Mouse (Mus musculus) stomach, embryonic 14.5 days (tissue): Measurements from ENCODE around the gene Aff3. TPM values are rescaled to one million over a fixed set of nuclear protein-coding genes. Genes with fewer than 3 reads are reported as not detected.

ENCODE experiments used
- ATAC-seq: fragments of 200-750 bp; cut with Nextera tagmentation; 2 replicates; pipeline ENCODE4 v1.8.0; 2017; ENCODE audit warnings: low read depth, moderate TSS enrichment; ENCODE audit not compliant: insufficient number of reproducible peaks, insufficient read depth, low FRiP score
- H3K27ac ChIP-seq: fragments of 300-500 bp; sonication (generic); 2 replicates; pipeline ENCODE4 v1.5.1; 2014; ENCODE audit warnings: mild to moderate bottlenecking, low read length, moderate library complexity, mixed read lengths
- H3K27me3 ChIP-seq: fragments of 300-500 bp; sonication (generic); 2 replicates; pipeline ENCODE4 v1.6.1; 2014; ENCODE audit warnings: low read length, control low read depth, mixed read lengths; ENCODE audit not compliant: control insufficient read depth, insufficient read depth
- H3K36me3 ChIP-seq: fragments of 300-500 bp; sonication (generic); 2 replicates; pipeline ENCODE4 v1.6.1; 2014; ENCODE audit warnings: mild to moderate bottlenecking, control low read depth, low read length, moderate library complexity, mixed read lengths; ENCODE audit not compliant: control insufficient read depth, insufficient read depth
- H3K4me1 ChIP-seq: fragments of 300-500 bp; sonication (generic); 2 replicates; pipeline ENCODE4 v1.6.1; 2014; ENCODE audit warnings: low read length, control low read depth, mixed read lengths; ENCODE audit not compliant: control insufficient read depth, insufficient read depth
- H3K4me2 ChIP-seq: fragments of 300-500 bp; sonication (generic); replicated peaks from 2 replicates; pipeline ENCODE4 v1.6.1; 2014; ENCODE audit warnings: low read depth, low read length, control low read depth
- H3K4me3 ChIP-seq: fragments of 300-500 bp; sonication (generic); 2 replicates; pipeline ENCODE4 v1.5.1; 2014; ENCODE audit warnings: low read depth, low read length, control low read depth
- H3K9ac ChIP-seq: fragments of 300-500 bp; sonication (generic); replicated peaks from 2 replicates; pipeline ENCODE4 v1.6.1; 2014; ENCODE audit warnings: low read depth, mild to moderate bottlenecking, control low read depth, low read length, moderate library complexity, mixed read lengths
- H3K9me3 ChIP-seq: fragments of 300-500 bp; sonication (generic); 2 replicates; pipeline ENCODE4 v1.6.1; 2016; ENCODE audit warnings: low read depth, low read length, control low read depth; ENCODE audit not compliant: control insufficient read depth
- WGBS: fragments of 180-500 bp; shearing (Covaris S2); extraction: QIAGEN DNeasy Blood & Tissue Kit; methylation state at CpG from one replicate; pipeline ENCODE4 v1.1.7; 2014; 5-methylcytosine and 5-hydroxymethylcytosine counted together
- polyA plus RNA-seq: library from polyadenylated mRNA; unstranded; fragments of >200 nt; fragmentation: Nextera tagmentation; extraction: Ambion mirVana; gene quantifications from 2 replicates; pipeline ENCODE4 v1.2.1, GENCODE M21; 2014

The Aff3 gene
- polyA plus RNA-seq, 1 experiment from 2014 or later = 8.2 TPM

DNA sequence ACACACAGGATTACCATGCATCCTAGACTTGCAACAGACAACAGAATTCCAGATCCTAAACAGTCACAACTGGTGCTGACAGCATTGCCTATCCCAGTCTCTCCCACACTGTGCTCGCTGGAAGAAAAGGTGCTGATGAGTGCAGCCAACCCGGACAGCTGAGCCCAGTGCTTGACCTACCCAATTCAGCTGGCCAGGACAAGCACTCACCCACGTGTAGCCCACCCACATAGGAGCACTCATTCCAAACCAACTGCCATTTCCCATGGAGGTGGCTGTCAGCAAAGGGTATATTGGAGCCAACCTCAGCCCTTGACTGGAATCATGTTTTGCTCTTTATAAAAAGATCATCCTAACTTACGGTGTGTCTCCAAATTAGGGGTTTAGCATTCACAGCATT lies 123.2 kb downstream of the Aff3 start:
- H3K4me1 ChIP-seq = peaks cover 12% of the 10 kb centered on the region
- no peak for ATAC-seq
- H3K27me3 ChIP-seq = no peaks in the 10 kb centered on the region
- H3K36me3 ChIP-seq = no peaks in the 10 kb centered on the region
- H3K9ac ChIP-seq = no peak overlapping the region
- H3K9me3 ChIP-seq = no peaks in the 10 kb centered on the region
- H3K4me3 ChIP-seq = no peak overlapping the region
- no peak overlapping the region for H3K27ac ChIP-seq
- 75% methylated on average over 4 of the region's 4 CpGs for WGBS
- H3K4me2 ChIP-seq = no peak overlapping the region

DNA sequence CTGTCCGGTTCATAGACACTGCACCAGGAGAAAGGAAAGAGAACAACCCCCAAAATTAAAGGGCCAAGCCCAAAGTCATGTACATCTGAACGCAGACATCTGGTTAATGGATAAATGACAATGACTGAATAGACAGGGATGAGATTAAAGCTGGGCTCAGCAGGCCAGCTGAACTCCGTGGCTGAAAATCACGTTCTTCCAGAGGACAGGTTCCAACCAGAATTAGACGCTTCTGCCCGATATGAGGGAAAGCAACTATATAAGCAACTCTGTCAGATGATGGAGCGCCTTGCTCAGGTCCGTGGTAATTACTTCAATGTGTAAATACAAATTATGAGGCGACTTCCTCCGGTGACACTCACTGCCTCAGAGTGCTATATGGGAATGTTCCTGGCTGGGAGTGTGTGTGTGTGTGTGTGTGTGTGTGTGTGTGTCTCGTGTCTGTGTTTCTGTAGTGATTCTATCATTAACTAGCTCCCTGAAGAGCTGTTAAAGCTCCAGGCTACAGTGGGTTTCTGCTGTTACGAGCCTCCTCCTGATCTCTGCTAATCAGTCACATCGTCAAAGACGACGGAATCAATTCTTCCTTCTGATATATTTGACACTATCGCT lies 127.7 kb downstream of the Aff3 start:
- Histone ChIP-seq H3K9me3 (no peaks in the 10 kb centered on the region), H3K4me3 (no peak overlapping the region), H3K4me2 (no peak overlapping the region), H3K27me3 (no peaks in the 10 kb centered on the region), H3K4me1 (no peaks in the 10 kb centered on the region), H3K36me3 (no peaks in the 10 kb centered on the region; the same call in 1 of the 2 replicates), H3K9ac (no peak overlapping the region), H3K27ac (no peak overlapping the region)
- 50% methylated on average over 16 of the region's 16 CpGs for whole genome bisulfite sequencing
- ATAC-seq = no peak

GRCm38 (mm10) chr1:38532581-38532980 lies 132.2 kb downstream of the Aff3 start:
- no peaks in the 10 kb centered on the region for H3K9me3 ChIP-seq
- H3K27me3 ChIP-seq = no peaks in the 10 kb centered on the region
- no peaks in the 10 kb centered on the region for H3K4me1 ChIP-seq
- H3K27ac ChIP-seq = no peak overlapping the region
- no peak for ATAC-seq
- 87% methylated on average over 7 of the region's 7 CpGs for WGBS
- no peak overlapping the region for H3K9ac ChIP-seq
- H3K36me3 ChIP-seq = no peaks in the 10 kb centered on the region; the same call in 1 of the 2 replicates
- H3K4me2 ChIP-seq = no peak overlapping the region
- no peak overlapping the region for H3K4me3 ChIP-seq

GRCm38 (mm10) chr1:38528607-38529006 lies 136.1 kb downstream of the Aff3 start:
- ATAC-seq = no peak
- H3K9ac ChIP-seq = no peak overlapping the region
- H3K27ac ChIP-seq = no peak overlapping the region
- WGBS = 82% methylated on average over 5 of the region's 5 CpGs
- no peaks in the 10 kb centered on the region for H3K4me1 ChIP-seq
- no peaks in the 10 kb centered on the region for H3K27me3 ChIP-seq
- H3K4me3 ChIP-seq = no peak overlapping the region
- H3K9me3 ChIP-seq = no peaks in the 10 kb centered on the region
- H3K4me2 ChIP-seq = no peak overlapping the region
- H3K36me3 ChIP-seq = no peaks in the 10 kb centered on the region

DNA sequence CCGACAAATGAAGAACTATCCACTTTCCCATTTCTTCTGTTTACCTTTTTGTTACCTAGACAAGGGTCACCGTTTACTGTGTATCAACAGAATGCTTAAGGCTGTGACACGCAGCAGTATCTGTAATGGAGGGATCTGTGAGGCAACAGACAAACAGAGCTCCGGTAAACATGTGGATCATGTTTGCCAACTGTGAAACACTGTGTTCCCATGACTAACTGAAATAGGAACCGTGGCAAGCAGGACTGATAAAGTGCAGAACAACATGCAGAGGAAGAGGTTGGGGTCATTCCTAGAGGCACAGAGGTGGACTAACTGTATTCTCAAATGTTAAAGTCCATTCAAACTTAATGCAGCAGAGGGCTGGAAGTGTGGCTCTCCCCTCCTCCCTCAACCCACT lies 138.2 kb downstream of the Aff3 start:
- Histone ChIP-seq H3K9ac (no peak overlapping the region), H3K27me3 (no peaks in the 10 kb centered on the region), H3K4me2 (no peak overlapping the region), H3K36me3 (no peaks in the 10 kb centered on the region), H3K9me3 (no peaks in the 10 kb centered on the region), H3K27ac (no peak overlapping the region), H3K4me3 (no peak overlapping the region), H3K4me1 (no peaks in the 10 kb centered on the region)
- 68% methylated on average over 5 of the region's 5 CpGs for WGBS
- no peak for ATAC-seq

GRCm38 (mm10) chr1:38521651-38522050 lies 143.1 kb downstream of the Aff3 start:
- H3K4me3 ChIP-seq = no peak overlapping the region
- no peaks in the 10 kb centered on the region for H3K9me3 ChIP-seq
- WGBS = 93% methylated on average over 11 of the region's 11 CpGs
- H3K4me2 ChIP-seq = no peak overlapping the region
- H3K36me3 ChIP-seq = no peaks in the 10 kb centered on the region
- no peaks in the 10 kb centered on the region for H3K4me1 ChIP-seq
- no peaks in the 10 kb centered on the region for H3K27me3 ChIP-seq
- no peak overlapping the region for H3K27ac ChIP-seq
- no peak overlapping the region for H3K9ac ChIP-seq
- no peak for ATAC-seq

DNA sequence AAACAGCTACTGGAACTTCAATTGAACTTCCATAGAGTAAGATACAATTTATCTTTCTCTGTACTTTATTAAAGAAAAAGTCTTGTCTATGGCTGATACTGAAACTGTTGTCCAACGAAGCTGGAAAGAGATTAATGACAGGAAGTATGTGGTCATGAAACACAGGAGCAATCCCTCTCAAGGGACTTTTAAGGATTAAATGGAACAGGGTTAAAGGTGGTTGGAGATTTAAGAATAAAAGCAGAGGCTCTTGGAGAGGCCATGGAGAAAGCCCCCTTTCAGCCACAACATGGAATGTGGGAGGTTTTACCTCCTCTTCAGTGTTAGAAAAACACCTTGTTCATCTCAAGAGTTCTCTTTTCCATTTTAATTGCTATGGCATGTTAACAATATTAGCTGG lies 148.5 kb downstream of the Aff3 start:
- H3K36me3 ChIP-seq = no peaks in the 10 kb centered on the region
- peaks cover 13% of the 10 kb centered on the region for H3K4me1 ChIP-seq
- H3K4me2 ChIP-seq = no peak overlapping the region
- H3K4me3 ChIP-seq = no peak overlapping the region
- no peak for ATAC-seq
- H3K9me3 ChIP-seq = no peaks in the 10 kb centered on the region
- H3K27ac ChIP-seq = no peak overlapping the region
- no peak overlapping the region for H3K9ac ChIP-seq
- 17% methylated on average over 1 of the region's 1 CpGs for WGBS
- no peaks in the 10 kb centered on the region for H3K27me3 ChIP-seq

- peaks cover 16% of the 10 kb centered on the region for H3K4me1 ChIP-seq
Observed at GRCm38 (mm10) chr1:38514634-38515011, 150.1 kb downstream of the Aff3 start.

GRCm38 (mm10) chr1:38513970-38514633 lies 150.7 kb downstream of the Aff3 start:
- WGBS = 83% methylated on average over 12 of the region's 12 CpGs
- Histone ChIP-seq H3K27ac (no peak overlapping the region), H3K4me1 (peaks cover 16% of the 10 kb centered on the region), H3K4me3 (no peak overlapping the region), H3K36me3 (no peaks in the 10 kb centered on the region), H3K4me2 (no peak overlapping the region), H3K27me3 (no peaks in the 10 kb centered on the region), H3K9ac (no peak overlapping the region), H3K9me3 (no peaks in the 10 kb centered on the region)
- no peak for ATAC-seq

More at GRCm38 (mm10) chr1:38514634-38515011, 150.1 kb downstream of the Aff3 start:
- no peaks in the 10 kb centered on the region for H3K9me3 ChIP-seq
- ATAC-seq = no peak
- H3K27ac ChIP-seq = no peak overlapping the region
- H3K27me3 ChIP-seq = no peaks in the 10 kb centered on the region
- H3K4me3 ChIP-seq = no peak overlapping the region
- WGBS = 69% methylated on average over 4 of the region's 4 CpGs
- no peak overlapping the region for H3K4me2 ChIP-seq
- H3K9ac ChIP-seq = no peak overlapping the region
- H3K36me3 ChIP-seq = no peaks in the 10 kb centered on the region
